Mouse (Mus musculus): ENCODE results near the gene Maz. TPM values are rescaled to one million over a fixed set of nuclear protein-coding genes. Genes with fewer than 3 reads are reported as not detected.

Gene Maz
- polyA plus RNA-seq (2016; fragmentation: Nextera tagmentation; extraction: Ambion mirVana) = 117 and 119 TPM in 2 replicates

DNA sequence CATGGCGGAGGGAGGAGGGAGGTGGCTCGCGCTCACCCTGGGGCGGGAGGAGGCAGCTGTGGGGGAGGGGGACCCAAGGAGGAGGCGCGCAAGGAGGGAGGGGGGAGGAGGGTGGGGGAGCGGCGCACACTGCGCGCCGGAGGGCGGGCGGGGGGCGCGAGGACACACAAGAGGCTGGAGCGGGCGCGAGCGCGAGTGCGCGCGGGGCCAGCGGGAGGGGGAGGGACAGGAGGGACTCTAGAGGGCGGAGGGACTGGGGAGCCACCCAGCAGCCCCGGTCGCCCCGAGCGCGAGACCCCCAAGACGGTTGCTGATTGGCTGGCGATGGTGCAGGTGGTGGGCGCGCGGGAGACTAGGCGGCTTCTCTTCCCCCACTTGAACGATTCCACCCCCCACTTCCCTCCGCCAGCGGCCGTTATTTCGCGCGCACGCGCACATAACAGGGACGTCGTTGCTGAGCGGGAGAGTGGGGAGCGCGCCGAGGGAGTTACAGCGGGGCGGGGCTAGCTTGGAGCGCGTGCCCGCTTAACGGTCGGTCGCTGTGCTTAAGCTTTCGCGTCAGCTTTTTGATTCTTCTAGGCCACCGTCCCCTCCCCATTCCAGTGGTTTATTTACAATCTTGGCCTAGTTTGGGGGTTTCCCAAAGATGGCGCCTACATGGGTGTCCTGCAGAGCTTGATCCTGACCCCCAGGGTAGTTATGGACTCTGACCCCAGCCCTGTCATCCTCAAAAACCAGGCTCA is at the start of gene Maz:
TSS of gene Maz (minus strand) at position 54 of the 743 bp plus-strand sequence.
- H3K4me1 ChIP-seq = peaks cover 39% of the 10 kb centered on the region

GRCm38 (mm10) chr7:127076188-127076587 is 49.4 kb upstream of the Maz start:
- Histone ChIP-seq H3K27ac (no peak overlapping the region), H3K9me3 (replicated peaks) (no peaks in the 10 kb centered on the region), H3K36me3 (no peaks in the 10 kb centered on the region), H3K4me2 (replicated peaks) (no peak overlapping the region), H3K4me3 (no peak overlapping the region), H3K27me3 (no peaks in the 10 kb centered on the region), H3K9ac (no peak overlapping the region), H3K4me1 (no peaks in the 10 kb centered on the region)
- ATAC-seq (ENCODE audit: low FRiP score) = no peak
- 91% methylated on average over 5 of the region's 5 CpGs for WGBS

More for the DNA sequence above, at the start of gene Maz:
- peak within 1 kb of the TSS; percentile 97 for H3K4me3 ChIP-seq
- H3K27me3 ChIP-seq = no peaks in the 10 kb centered on the region
- no peaks in the 10 kb centered on the region for H3K9me3 ChIP-seq (replicated peaks)
- ATAC-seq (ENCODE audit: low FRiP score) = peak; percentile 92
- H3K4me2 ChIP-seq (replicated peaks) = peak within 1 kb of the TSS; percentile 98
- H3K36me3 ChIP-seq = peaks cover 43% of the 10 kb centered on the region
- WGBS = under 1% methylated on average over 46 of the region's 63 CpGs
- peak within 1 kb of the TSS; percentile 100 for H3K9ac ChIP-seq
- H3K27ac ChIP-seq = peak within 1 kb of the TSS; percentile 100

DNA sequence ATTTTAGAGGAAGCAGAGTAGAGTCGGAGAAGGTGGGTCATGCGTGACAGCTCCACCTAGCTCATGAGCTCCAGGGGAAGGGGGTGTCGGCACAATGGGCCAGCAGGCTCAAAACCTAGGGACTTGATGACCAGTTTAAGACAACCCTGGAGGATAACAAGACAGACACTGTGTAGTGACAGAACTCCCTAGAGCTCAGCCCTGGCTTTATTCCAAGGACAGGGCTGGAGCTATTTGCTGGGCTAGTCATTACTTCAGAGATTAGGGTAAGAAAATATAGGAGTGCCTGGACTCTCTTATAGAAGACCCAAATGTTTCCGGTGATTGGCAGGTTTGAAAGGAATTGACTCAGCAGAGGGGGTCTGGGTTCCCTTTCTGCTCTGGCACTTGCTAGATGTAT is 46.4 kb upstream of the Maz start:
- H3K9me3 ChIP-seq (replicated peaks) = no peaks in the 10 kb centered on the region
- no peaks in the 10 kb centered on the region for H3K4me1 ChIP-seq
- H3K36me3 ChIP-seq = no peaks in the 10 kb centered on the region
- no peak overlapping the region for H3K4me2 ChIP-seq (replicated peaks)
- no peak overlapping the region for H3K9ac ChIP-seq
- 87% methylated on average over 4 of the region's 4 CpGs for WGBS
- H3K27ac ChIP-seq = no peak overlapping the region
- no peaks in the 10 kb centered on the region for H3K27me3 ChIP-seq
- no peak for ATAC-seq (ENCODE audit: low FRiP score)
- no peak overlapping the region for H3K4me3 ChIP-seq

- no peak for ATAC-seq (ENCODE audit: low FRiP score)
- no peak overlapping the region for H3K4me2 ChIP-seq (replicated peaks)
These were observed 44.1 kb upstream of the Maz start for GRCm38 (mm10) chr7:127070871-127071413.

DNA sequence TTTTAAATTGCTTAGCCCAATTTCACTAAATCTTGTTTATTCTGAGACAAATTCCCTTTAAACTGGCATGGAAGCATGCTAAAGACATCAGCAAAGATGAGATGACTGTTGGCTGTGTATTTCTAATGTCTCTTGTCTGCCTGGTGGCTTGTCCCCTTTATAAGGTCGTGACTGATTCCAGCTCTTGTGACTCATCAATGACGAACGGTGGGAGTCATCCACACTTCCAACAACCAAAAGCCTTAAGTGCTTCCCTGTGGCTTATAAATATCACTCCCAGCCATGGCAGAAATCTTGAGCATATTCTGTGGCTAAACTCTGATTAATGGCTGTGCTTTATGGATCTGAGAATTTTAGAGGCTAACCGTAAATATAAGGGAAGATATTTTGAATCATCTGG is 39.5 kb upstream of the Maz start:
- H3K27ac ChIP-seq = no peak overlapping the region
- H3K9me3 ChIP-seq (replicated peaks) = no peaks in the 10 kb centered on the region
- no peak overlapping the region for H3K9ac ChIP-seq
- no peaks in the 10 kb centered on the region for H3K4me1 ChIP-seq
- ATAC-seq (ENCODE audit: low FRiP score) = no peak
- 78% methylated on average over 4 of the region's 4 CpGs for WGBS
- no peaks in the 10 kb centered on the region for H3K27me3 ChIP-seq
- no peak overlapping the region for H3K4me3 ChIP-seq
- no peaks in the 10 kb centered on the region for H3K36me3 ChIP-seq
- no peak overlapping the region for H3K4me2 ChIP-seq (replicated peaks)

More at GRCm38 (mm10) chr7:127070871-127071413, 44.1 kb upstream of the Maz start:
- Histone ChIP-seq H3K4me3 (no peak overlapping the region), H3K36me3 (no peaks in the 10 kb centered on the region), H3K27ac (no peak overlapping the region), H3K27me3 (no peaks in the 10 kb centered on the region), H3K9ac (no peak overlapping the region), H3K9me3 (replicated peaks) (no peaks in the 10 kb centered on the region), H3K4me1 (no peaks in the 10 kb centered on the region)
- WGBS = 71% methylated on average over 4 of the region's 4 CpGs

DNA sequence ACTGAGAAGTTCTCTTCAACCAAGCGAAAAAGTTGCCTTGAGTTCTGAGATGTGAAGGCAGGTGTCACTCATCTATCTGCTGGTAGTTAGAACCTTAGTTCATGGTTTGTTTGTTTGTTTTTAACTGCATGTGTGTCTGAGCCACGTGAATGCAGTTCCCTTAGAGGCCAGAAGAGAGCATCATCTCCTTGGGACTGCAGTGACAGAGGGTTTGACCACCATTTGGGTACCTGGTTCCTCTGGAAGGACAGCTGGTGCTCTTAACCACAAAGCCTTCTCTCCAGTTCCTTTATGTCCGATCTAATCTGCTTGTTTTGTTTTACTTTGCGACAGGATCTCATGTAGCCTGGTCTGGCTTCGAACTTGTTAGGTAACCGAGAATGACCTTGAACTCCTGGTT is 38.7 kb upstream of the Maz start:
- no peaks in the 10 kb centered on the region for H3K9me3 ChIP-seq (replicated peaks)
- no peak overlapping the region for H3K9ac ChIP-seq
- ATAC-seq (ENCODE audit: low FRiP score) = no peak
- no peak overlapping the region for H3K4me2 ChIP-seq (replicated peaks)
- H3K4me1 ChIP-seq = no peaks in the 10 kb centered on the region
- no peak overlapping the region for H3K4me3 ChIP-seq
- no peak overlapping the region for H3K27ac ChIP-seq
- no peaks in the 10 kb centered on the region for H3K27me3 ChIP-seq
- WGBS = 87% methylated on average over 6 of the region's 6 CpGs
- H3K36me3 ChIP-seq = no peaks in the 10 kb centered on the region

DNA sequence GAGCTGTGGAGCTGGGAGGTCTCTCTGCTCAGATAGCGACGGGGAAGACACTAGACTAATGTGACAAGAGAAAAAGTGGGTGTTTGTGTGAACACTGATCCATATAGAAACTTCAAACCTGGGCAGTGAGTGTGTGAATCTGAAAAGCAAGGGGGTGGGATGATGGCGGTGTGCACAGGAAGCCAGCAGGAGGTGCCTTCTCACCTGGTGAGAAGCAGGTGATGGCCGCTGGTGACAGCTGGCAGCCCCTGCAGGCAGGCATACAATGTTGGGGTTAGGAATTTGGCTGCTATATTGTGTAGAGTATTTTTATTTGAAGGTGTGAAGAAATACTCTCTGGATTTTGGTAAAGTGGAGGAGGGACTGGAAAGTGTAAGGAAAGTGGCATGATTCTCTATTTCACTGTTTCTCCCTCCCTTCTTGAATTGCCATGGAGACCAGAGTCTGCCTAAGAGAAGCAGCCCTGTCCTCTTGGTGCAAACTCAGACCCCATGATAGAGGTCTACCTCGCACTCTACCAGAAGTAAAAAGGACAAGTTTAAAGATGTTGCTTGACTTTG is 28.3 kb upstream of the Maz start:
- H3K4me3 ChIP-seq = no peak overlapping the region
- H3K9me3 ChIP-seq (replicated peaks) = no peaks in the 10 kb centered on the region
- H3K4me1 ChIP-seq = no peaks in the 10 kb centered on the region
- no peak for ATAC-seq (ENCODE audit: low FRiP score)
- no peak overlapping the region for H3K4me2 ChIP-seq (replicated peaks)
- H3K9ac ChIP-seq = no peak overlapping the region
- H3K27ac ChIP-seq = no peak overlapping the region
- H3K27me3 ChIP-seq = peaks cover 4% of the 10 kb centered on the region; the same call in 1 of the 2 replicates
- 72% methylated on average over 5 of the region's 5 CpGs for WGBS
- no peaks in the 10 kb centered on the region for H3K36me3 ChIP-seq

GRCm38 (mm10) chr7:127041851-127042672 is 15.2 kb upstream of the Maz start, which contains the start of gene Kif22:
Kif22 (minus strand) TSS chr7:127042471.
- Histone ChIP-seq H3K36me3 (peaks cover 13% of the 10 kb centered on the region; the same call in 1 of the 2 replicates), H3K27ac (peak within 1 kb of the TSS; percentile 78), H3K27me3 (no peaks in the 10 kb centered on the region), H3K4me3 (peak within 1 kb of the TSS; percentile 84), H3K4me2 (replicated peaks) (peak within 1 kb of the TSS; percentile 83), H3K9ac (peak within 1 kb of the TSS; percentile 83), H3K9me3 (replicated peaks) (no peaks in the 10 kb centered on the region), H3K4me1 (peaks cover 18% of the 10 kb centered on the region)
- WGBS = 1% methylated on average over 53 of the region's 53 CpGs
- ATAC-seq (ENCODE audit: low FRiP score) = peak; percentile 83

- ATAC-seq (ENCODE audit: low FRiP score) = no peak
- H3K9me3 ChIP-seq (replicated peaks) = no peaks in the 10 kb centered on the region
- H3K4me2 ChIP-seq (replicated peaks) = no peak overlapping the region
- no peak overlapping the region for H3K27ac ChIP-seq
- H3K36me3 ChIP-seq = peaks cover 56% of the 10 kb centered on the region
- 76% methylated on average over 1 of the region's 1 CpGs for WGBS
- H3K27me3 ChIP-seq = no peaks in the 10 kb centered on the region
- H3K9ac ChIP-seq = no peak overlapping the region
- H3K4me3 ChIP-seq = no peak overlapping the region
- H3K4me1 ChIP-seq = peaks cover 8% of the 10 kb centered on the region
These were observed 4.4 kb upstream of the Maz start for GRCm38 (mm10) chr7:127031244-127031643.

- no peaks in the 10 kb centered on the region for H3K27me3 ChIP-seq
- no peak overlapping the region for H3K27ac ChIP-seq
- peaks cover 48% of the 10 kb centered on the region for H3K36me3 ChIP-seq
- no peak for ATAC-seq (ENCODE audit: low FRiP score)
- no peak overlapping the region for H3K9ac ChIP-seq
- peaks cover 9% of the 10 kb centered on the region for H3K4me1 ChIP-seq
- no peak overlapping the region for H3K4me2 ChIP-seq (replicated peaks)
- H3K4me3 ChIP-seq = no peak overlapping the region
- no peaks in the 10 kb centered on the region for H3K9me3 ChIP-seq (replicated peaks)
- WGBS = 97% methylated on average over 1 of the region's 1 CpGs
These were observed 3.3 kb upstream of the Maz start for GRCm38 (mm10) chr7:127030172-127030571.

DNA sequence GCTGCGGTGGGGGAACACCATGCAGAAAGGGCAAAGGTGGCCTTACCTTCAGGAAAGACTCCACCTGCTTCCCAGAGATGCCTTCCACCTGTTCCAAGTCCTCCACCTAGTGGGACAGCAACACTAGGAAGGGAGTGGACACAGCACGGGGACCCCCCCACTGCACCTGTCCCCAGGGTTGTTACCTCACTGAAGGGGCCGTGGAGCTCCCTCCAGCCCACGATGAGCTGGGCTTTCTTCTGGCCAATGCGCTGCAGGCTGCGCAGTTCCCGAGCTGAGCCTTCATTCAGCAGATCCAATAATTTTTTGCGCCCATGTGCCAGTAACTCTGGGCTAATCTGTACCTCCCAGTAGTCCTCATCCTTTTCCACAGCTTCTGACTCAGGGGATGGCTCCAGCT is 1.0 kb upstream of the Maz start:
- Histone ChIP-seq H3K4me2 (replicated peaks) (peak overlapping the region; percentile 98), H3K9ac (peak overlapping the region; percentile 68), H3K36me3 (peaks cover 43% of the 10 kb centered on the region), H3K27ac (peak overlapping the region; percentile 100), H3K4me1 (peaks cover 32% of the 10 kb centered on the region), H3K9me3 (replicated peaks) (no peaks in the 10 kb centered on the region), H3K4me3 (peak overlapping the region; percentile 97), H3K27me3 (no peaks in the 10 kb centered on the region)
- ATAC-seq (ENCODE audit: low FRiP score) = peak; percentile 1; the same call in 1 of the 2 replicates
- 68% methylated on average over 8 of the region's 8 CpGs for WGBS

GRCm38 (mm10) chr7:127026616-127026983 is 237 bp downstream of the Maz start:
- Histone ChIP-seq H3K36me3 (peaks cover 43% of the 10 kb centered on the region), H3K4me3 (peak overlapping the region; percentile 97), H3K4me2 (replicated peaks) (peak overlapping the region; percentile 98), H3K9me3 (replicated peaks) (no peaks in the 10 kb centered on the region), H3K27ac (peak overlapping the region; percentile 100), H3K4me1 (peaks cover 44% of the 10 kb centered on the region), H3K9ac (peak overlapping the region; percentile 100), H3K27me3 (no peaks in the 10 kb centered on the region)
- WGBS = no CpG with 5 or more reads among the region's 48 CpGs
- ATAC-seq (ENCODE audit: low FRiP score) = no peak
